21 mouse cellular contexts compared by ENCODE assay signal in genomic region chr4:63057581-63057980, GRCm38 (mm10).
DNase-seq lines count a peak whose midpoint lies in the region; ATAC-seq lines count a peak whose summit lies in the region.
"Had no signal": no experiment of that assay in that cellular context is flagged by ENCODE, and none has a peak within 500 bp of the region (broad histone marks: within the 10 kb centered on the region; RNA-seq: fewer than 3 reads in every experiment).

No protein-coding gene starts in this region.

- 36% methylated on average over 5 of the region's 5 CpGs for WGBS in kidney, embryonic 15.5 days
- WGBS in neural tube, embryonic 13.5 days, result 32% methylated on average over 5 of the region's 5 CpGs

- no peaks in the 10 kb centered on the region for H3K27me3 ChIP-seq in kidney, embryonic 15.5 days
- no peaks in the 10 kb centered on the region for H3K27me3 ChIP-seq in neural tube, embryonic 13.5 days
- H3K27me3 ChIP-seq: forebrain, embryonic 13.5 days; heart, embryonic 13.5 days; limb, embryonic 15.5 days; neural tube, embryonic 12.5 days; Patski had no signal

- no peak overlapping the region for H3K9ac ChIP-seq in kidney, embryonic 15.5 days
- no peak overlapping the region for H3K9ac ChIP-seq in neural tube, embryonic 13.5 days
- H3K9ac ChIP-seq: forebrain, embryonic 13.5 days; heart, embryonic 13.5 days; limb, embryonic 15.5 days; liver, postnatal 0 days; neural tube, embryonic 12.5 days had no signal

- 0 out of 2 replicates have a peak overlapping the region, but pooled peaks have one; percentile 9 for H3K27ac ChIP-seq in kidney, embryonic 15.5 days
- H3K27ac ChIP-seq in neural tube, embryonic 13.5 days (replicated peaks), result peak overlapping the region; percentile 91
- H3K27ac ChIP-seq: forebrain, embryonic 13.5 days; heart, embryonic 13.5 days; layer of hippocampus, adult 2 months; left cerebral cortex, adult 2 months; stomach, postnatal 0 days had no signal

- H3K4me3 ChIP-seq in kidney, embryonic 15.5 days (replicated peaks), result no peak overlapping the region
- H3K4me3 ChIP-seq in neural tube, embryonic 13.5 days, result no peak overlapping the region
- H3K4me3 ChIP-seq: forebrain, embryonic 13.5 days; heart, embryonic 13.5 days; layer of hippocampus, adult 2 months; left cerebral cortex, adult 2 months; limb, embryonic 15.5 days; neural tube, embryonic 12.5 days had no signal

- intact Hi-C loops in left cerebral cortex, postnatal 25 days (cut with DNase I), result no loop called here
- intact Hi-C loops in gastrocnemius, postnatal 36 days (cut with DNase I), result no loop called here

- no peak overlapping the region for H3K4me2 ChIP-seq in kidney, embryonic 15.5 days
- no peak overlapping the region for H3K4me2 ChIP-seq in neural tube, embryonic 13.5 days
- H3K4me2 ChIP-seq: forebrain, embryonic 13.5 days; heart, embryonic 13.5 days; limb, embryonic 15.5 days had no signal

- no peaks in the 10 kb centered on the region for H3K9me3 ChIP-seq in kidney, embryonic 15.5 days (replicated peaks)
- no peaks in the 10 kb centered on the region for H3K9me3 ChIP-seq in neural tube, embryonic 13.5 days
- H3K9me3 ChIP-seq: forebrain, embryonic 13.5 days; heart, embryonic 13.5 days; limb, embryonic 15.5 days; neural tube, embryonic 12.5 days had no signal

- H3K36me3 ChIP-seq in kidney, embryonic 15.5 days, result peaks cover 4% of the 10 kb centered on the region
- H3K36me3 ChIP-seq in neural tube, embryonic 13.5 days, result peaks cover 5% of the 10 kb centered on the region; the same call in 1 of the 2 replicates
- H3K36me3 ChIP-seq: heart, embryonic 13.5 days; limb, embryonic 15.5 days had no signal

- no peak for DNase-seq in kidney, postnatal 14 days
- DNase-seq in neural tube, embryonic 10.5 days (ENCODE audit: extremely low spot score, low spot score), result no peak
- peak; percentile 10 for DNase-seq in hindlimb bud, embryonic 11.5 days (ENCODE audit: extremely low spot score, low read depth, low spot score)
- no peak for DNase-seq in left cerebral cortex, postnatal 25 days (ENCODE audit: low spot score in 2 of 2)
- no peak for DNase-seq in layer of hippocampus, postnatal 25 days (ENCODE audit: extremely low spot score in 1 of 2, low spot score in 1 of 2)
- DNase-seq in gastrocnemius, postnatal 36 days, result no peak
- DNase-seq: adrenal gland, postnatal 36 days; cerebellum, adult 9-11 months; liver, postnatal 0 days; lung, postnatal 36 days had no signal

- no peak for ATAC-seq in kidney, embryonic 15.5 days (replicated peaks; ENCODE audit: low FRiP score)
- no peak for ATAC-seq in neural tube, embryonic 13.5 days (ENCODE audit: low read depth)
- ATAC-seq: activated CD4-positive, CD25-positive, alpha-beta regulatory T cell, adult 4 months; liver, postnatal 0 days; Patski had no signal

- H3K4me1 ChIP-seq in kidney, embryonic 15.5 days, result peaks cover 84% of the 10 kb centered on the region
- H3K4me1 ChIP-seq in neural tube, embryonic 13.5 days (replicated peaks), result peaks cover 75% of the 10 kb centered on the region
